Mouse (Mus musculus): ENCODE data around the gene Akap2. TPM values are rescaled to one million over a fixed set of nuclear protein-coding genes. Genes with fewer than 3 reads are reported as not detected.
A peak's percentile ranks its signal among the peaks of the same experiment; 100 is the strongest.

The Akap2 gene
- polyA plus RNA-seq, 1 experiment = 19.3 TPM

GRCm38 (mm10) chr4:57774517-57774916 lies 57.1 kb downstream of the Akap2 start:
- Histone ChIP-seq H3K4me3 (no peak overlapping the region), H3K4me2 (ENCODE audit: low read depth) (no peak overlapping the region), H3K36me3 (ENCODE audit: control insufficient read depth, insufficient read depth) (peaks cover 4% of the 10 kb centered on the region), H3ac (ENCODE audit: control insufficient read depth, insufficient read length) (no peak overlapping the region), H3K27me3 (ENCODE audit: control insufficient read depth, insufficient read depth, insufficient read length) (no peaks in the 10 kb centered on the region), H3K79me2 (ENCODE audit: control insufficient read depth, insufficient read depth) (peaks cover 16% of the 10 kb centered on the region)
- TF ChIP-seq TCF12 (IDR thresholded peaks at IDR 0.05; ENCODE audit: insufficient read depth, poor library complexity, severe bottlenecking) = no peak
- no peak for TF ChIP-seq CEBPB (IDR thresholded peaks at IDR 0.05; ENCODE audit: insufficient read depth, poor library complexity, severe bottlenecking)
- TF ChIP-seq POLR2A (IDR thresholded peaks at IDR 0.05; ENCODE audit: insufficient read length, low read depth) = no peak
- no peak for TF ChIP-seq MYOD1 (IDR thresholded peaks at IDR 0.05; ENCODE audit: control insufficient read depth in 1 of 3, insufficient read length in 2 of 3, low read depth in 2 of 3)
- TF ChIP-seq SRF (IDR thresholded peaks at IDR 0.05; ENCODE audit: control insufficient read depth, insufficient read length, low read depth) = no peak
- no peak for TF ChIP-seq E2F4 (IDR thresholded peaks at IDR 0.05; ENCODE audit: insufficient read depth)
- no peak for TF ChIP-seq TCF3 (IDR thresholded peaks at IDR 0.05; ENCODE audit: insufficient read length, low read depth)
- no peak for TF ChIP-seq POLR2AphosphoS2 (IDR thresholded peaks at IDR 0.05; ENCODE audit: insufficient read length, low read depth)
- no peak for TF ChIP-seq REST (IDR thresholded peaks at IDR 0.05; ENCODE audit: insufficient read depth, insufficient read length)
- no peak for TF ChIP-seq USF1 (IDR thresholded peaks at IDR 0.05; ENCODE audit: low read depth)
- TF ChIP-seq MYOG (IDR thresholded peaks at IDR 0.05; ENCODE audit: control insufficient read depth in 1 of 3, insufficient read depth in 1 of 3, insufficient read length in 2 of 3, low read depth in 2 of 3) = no peak
- TF ChIP-seq MAX (IDR thresholded peaks at IDR 0.05; ENCODE audit: low read depth) = no peak

GRCm38 (mm10) chr4:57775582-57775981 lies 58.1 kb downstream of the Akap2 start:
- TF ChIP-seq TCF12 (IDR thresholded peaks at IDR 0.05; ENCODE audit: insufficient read depth, poor library complexity, severe bottlenecking) (no peak), MAX (IDR thresholded peaks at IDR 0.05; ENCODE audit: low read depth) (no peak), SRF (IDR thresholded peaks at IDR 0.05; ENCODE audit: control insufficient read depth, insufficient read length, low read depth) (no peak), USF1 (IDR thresholded peaks at IDR 0.05; ENCODE audit: low read depth) (no peak), POLR2AphosphoS2 (IDR thresholded peaks at IDR 0.05; ENCODE audit: insufficient read length, low read depth) (no peak), TCF3 (IDR thresholded peaks at IDR 0.05; ENCODE audit: insufficient read length, low read depth) (no peak), E2F4 (IDR thresholded peaks at IDR 0.05; ENCODE audit: insufficient read depth) (no peak), POLR2A (IDR thresholded peaks at IDR 0.05; ENCODE audit: insufficient read length, low read depth) (no peak), CEBPB (IDR thresholded peaks at IDR 0.05; ENCODE audit: insufficient read depth, poor library complexity, severe bottlenecking) (no peak), MYOG (IDR thresholded peaks at IDR 0.05; ENCODE audit: control insufficient read depth in 1 of 3, insufficient read depth in 1 of 3, insufficient read length in 2 of 3, low read depth in 2 of 3) (no peak), MYOD1 (IDR thresholded peaks at IDR 0.05; ENCODE audit: control insufficient read depth in 1 of 3, insufficient read length in 2 of 3, low read depth in 2 of 3) (no peak), REST (IDR thresholded peaks at IDR 0.05; ENCODE audit: insufficient read depth, insufficient read length) (no peak)
- Histone ChIP-seq H3K27me3 (ENCODE audit: control insufficient read depth, insufficient read depth, insufficient read length) (no peaks in the 10 kb centered on the region), H3K36me3 (ENCODE audit: control insufficient read depth, insufficient read depth) (peaks cover 4% of the 10 kb centered on the region), H3K4me3 (no peak overlapping the region), H3K4me2 (ENCODE audit: low read depth) (no peak overlapping the region), H3K79me2 (ENCODE audit: control insufficient read depth, insufficient read depth) (peaks cover 16% of the 10 kb centered on the region), H3ac (ENCODE audit: control insufficient read depth, insufficient read length) (no peak overlapping the region)

- H3K4me3 ChIP-seq = no peak overlapping the region
- H3K79me2 ChIP-seq (ENCODE audit: control insufficient read depth, insufficient read depth) = peaks cover 23% of the 10 kb centered on the region
- TF ChIP-seq CEBPB (IDR thresholded peaks at IDR 0.05; ENCODE audit: insufficient read depth, poor library complexity, severe bottlenecking) = no peak
- no peak for TF ChIP-seq POLR2A (IDR thresholded peaks at IDR 0.05; ENCODE audit: insufficient read length, low read depth)
- TF ChIP-seq TCF12 (IDR thresholded peaks at IDR 0.05; ENCODE audit: insufficient read depth, poor library complexity, severe bottlenecking) = no peak
- TF ChIP-seq MAX (IDR thresholded peaks at IDR 0.05; ENCODE audit: low read depth) = no peak
- TF ChIP-seq POLR2AphosphoS2 (IDR thresholded peaks at IDR 0.05; ENCODE audit: insufficient read length, low read depth) = no peak
- TF ChIP-seq TCF3 (IDR thresholded peaks at IDR 0.05; ENCODE audit: insufficient read length, low read depth) = no peak
- no peak for TF ChIP-seq MYOG (IDR thresholded peaks at IDR 0.05; ENCODE audit: control insufficient read depth in 1 of 3, insufficient read depth in 1 of 3, insufficient read length in 2 of 3, low read depth in 2 of 3)
- TF ChIP-seq E2F4 (IDR thresholded peaks at IDR 0.05; ENCODE audit: insufficient read depth) = no peak
- TF ChIP-seq USF1 (IDR thresholded peaks at IDR 0.05; ENCODE audit: low read depth) = no peak
- TF ChIP-seq REST (IDR thresholded peaks at IDR 0.05; ENCODE audit: insufficient read depth, insufficient read length) = no peak
- no peak for TF ChIP-seq MYOD1 (IDR thresholded peaks at IDR 0.05; ENCODE audit: control insufficient read depth in 1 of 3, insufficient read length in 2 of 3, low read depth in 2 of 3)
- TF ChIP-seq SRF (IDR thresholded peaks at IDR 0.05; ENCODE audit: control insufficient read depth, insufficient read length, low read depth) = no peak
- no peak overlapping the region for H3ac ChIP-seq (ENCODE audit: control insufficient read depth, insufficient read length)
- H3K36me3 ChIP-seq (ENCODE audit: control insufficient read depth, insufficient read depth) = no peaks in the 10 kb centered on the region
- no peaks in the 10 kb centered on the region for H3K27me3 ChIP-seq (ENCODE audit: control insufficient read depth, insufficient read depth, insufficient read length)
- H3K4me2 ChIP-seq (ENCODE audit: low read depth) = no peak overlapping the region
Observed at GRCm38 (mm10) chr4:57780403-57780802, 62.9 kb downstream of the Akap2 start.

DNA sequence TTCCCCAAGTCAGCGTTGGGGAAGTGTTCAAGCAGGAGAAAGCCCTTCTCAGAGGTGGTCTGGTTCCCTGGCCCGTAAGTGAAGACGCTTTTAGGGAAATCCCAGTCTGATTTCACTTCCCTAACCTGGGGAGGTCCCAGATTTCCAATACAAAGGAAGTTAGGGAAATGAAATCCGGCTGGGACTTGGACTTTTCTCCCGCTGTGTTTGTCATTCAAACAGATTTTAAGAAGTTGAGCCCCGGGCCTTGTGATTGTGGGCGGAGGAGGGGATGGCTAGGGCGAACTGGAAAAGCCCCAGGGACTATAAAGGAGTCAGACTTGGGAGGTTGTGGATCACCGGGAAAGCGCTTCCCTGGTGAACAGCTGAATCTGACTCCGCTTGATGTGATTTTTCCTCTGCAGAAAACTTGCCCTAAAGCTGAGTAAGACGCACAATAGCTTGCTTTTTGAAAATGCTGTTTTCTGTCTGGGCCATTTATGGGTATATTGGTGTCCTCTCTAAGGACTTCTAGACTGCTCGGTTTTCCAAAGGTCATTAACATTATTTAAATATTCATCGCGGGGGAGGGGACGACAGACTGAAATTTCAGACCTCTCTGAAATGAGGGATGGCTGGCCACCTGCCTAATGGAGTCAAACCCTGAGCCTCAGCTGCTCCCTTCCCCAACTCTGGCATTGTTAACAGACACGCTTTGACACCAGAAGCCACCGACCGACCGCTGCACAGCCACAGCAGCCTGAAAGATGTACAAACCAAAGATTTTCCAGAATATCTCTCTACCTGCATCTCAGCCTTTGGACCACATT lies 63.6 kb downstream of the Akap2 start:
- H3ac ChIP-seq (ENCODE audit: control insufficient read depth, insufficient read length) = no peak overlapping the region
- H3K27me3 ChIP-seq (ENCODE audit: control insufficient read depth, insufficient read depth, insufficient read length) = no peaks in the 10 kb centered on the region
- peaks cover 23% of the 10 kb centered on the region for H3K79me2 ChIP-seq (ENCODE audit: control insufficient read depth, insufficient read depth)
- peak overlapping the region; percentile 21 for H3K4me2 ChIP-seq (ENCODE audit: low read depth)
- no peak overlapping the region for H3K4me3 ChIP-seq
- no peak for TF ChIP-seq TCF12 (IDR thresholded peaks at IDR 0.05; ENCODE audit: insufficient read depth, poor library complexity, severe bottlenecking)
- no peak for TF ChIP-seq POLR2A (IDR thresholded peaks at IDR 0.05; ENCODE audit: insufficient read length, low read depth)
- TF ChIP-seq MAX (IDR thresholded peaks at IDR 0.05; ENCODE audit: low read depth) = no peak
- no peak for TF ChIP-seq TCF3 (IDR thresholded peaks at IDR 0.05; ENCODE audit: insufficient read length, low read depth)
- no peak for TF ChIP-seq SRF (IDR thresholded peaks at IDR 0.05; ENCODE audit: control insufficient read depth, insufficient read length, low read depth)
- TF ChIP-seq MYOG (IDR thresholded peaks at IDR 0.05; ENCODE audit: control insufficient read depth in 1 of 3, insufficient read depth in 1 of 3, insufficient read length in 2 of 3, low read depth in 2 of 3) = peak in 1 of 3 experiments; percentile 24
- TF ChIP-seq POLR2AphosphoS2 (IDR thresholded peaks at IDR 0.05; ENCODE audit: insufficient read length, low read depth) = no peak
- TF ChIP-seq CEBPB (IDR thresholded peaks at IDR 0.05; ENCODE audit: insufficient read depth, poor library complexity, severe bottlenecking) = no peak
- TF ChIP-seq MYOD1 (IDR thresholded peaks at IDR 0.05; ENCODE audit: control insufficient read depth in 1 of 3, insufficient read length in 2 of 3, low read depth in 2 of 3) = peak in 2 of 3 experiments; percentile 46 to 59
- TF ChIP-seq REST (IDR thresholded peaks at IDR 0.05; ENCODE audit: insufficient read depth, insufficient read length) = no peak
- no peaks in the 10 kb centered on the region for H3K36me3 ChIP-seq (ENCODE audit: control insufficient read depth, insufficient read depth)
